Mouse (Mus musculus): ENCODE data around the gene Gm5089. TPM values are rescaled to one million over a fixed set of nuclear protein-coding genes. Genes with fewer than 3 reads are reported as not detected.

The Gm5089 gene
- polyA plus RNA-seq, 1 experiment from 2014 or later, result not detected

- Histone ChIP-seq H3K4me1 (replicated peaks) (no peaks in the 10 kb centered on the region), H3K36me3 (replicated peaks) (no peaks in the 10 kb centered on the region), H3K9ac (no peak overlapping the region), H3K27me3 (no peaks in the 10 kb centered on the region), H3K4me2 (no peak overlapping the region), H3K4me3 (replicated peaks) (no peak overlapping the region), H3K9me3 (replicated peaks) (no peaks in the 10 kb centered on the region), H3K27ac (replicated peaks) (no peak overlapping the region)
- no peak for ATAC-seq (ENCODE audit: insufficient read depth)
- WGBS (ENCODE audit: insufficient replicate concordance), result 69% methylated on average over 13 of the region's 13 CpGs
These were observed 61.1 kb downstream of the Gm5089 start for GRCm38 (mm10) chr14:122389684-122390370.

GRCm38 (mm10) chr14:122388431-122389031 lies 62.4 kb downstream of the Gm5089 start:
- no peak overlapping the region for H3K27ac ChIP-seq (replicated peaks)
- no peaks in the 10 kb centered on the region for H3K36me3 ChIP-seq (replicated peaks)
- no peak overlapping the region for H3K4me2 ChIP-seq
- no peaks in the 10 kb centered on the region for H3K4me1 ChIP-seq (replicated peaks)
- no peaks in the 10 kb centered on the region for H3K27me3 ChIP-seq
- no peak overlapping the region for H3K9ac ChIP-seq
- no peak for ATAC-seq (ENCODE audit: insufficient read depth)
- no peak overlapping the region for H3K4me3 ChIP-seq (replicated peaks)
- H3K9me3 ChIP-seq (replicated peaks), result no peaks in the 10 kb centered on the region
- 78% methylated on average over 19 of the region's 19 CpGs for WGBS (ENCODE audit: insufficient replicate concordance)

GRCm38 (mm10) chr14:122387781-122388180 lies 63.1 kb downstream of the Gm5089 start:
- H3K27me3 ChIP-seq, result no peaks in the 10 kb centered on the region
- no peak overlapping the region for H3K4me2 ChIP-seq
- 74% methylated on average over 5 of the region's 5 CpGs for WGBS (ENCODE audit: insufficient replicate concordance)
- no peak overlapping the region for H3K4me3 ChIP-seq (replicated peaks)
- no peak overlapping the region for H3K9ac ChIP-seq
- no peaks in the 10 kb centered on the region for H3K4me1 ChIP-seq (replicated peaks)
- H3K9me3 ChIP-seq (replicated peaks), result no peaks in the 10 kb centered on the region
- H3K36me3 ChIP-seq (replicated peaks), result no peaks in the 10 kb centered on the region
- ATAC-seq (ENCODE audit: insufficient read depth), result no peak
- H3K27ac ChIP-seq (replicated peaks), result no peak overlapping the region

- WGBS (ENCODE audit: insufficient replicate concordance), result 74% methylated on average over 17 of the region's 17 CpGs
- no peak overlapping the region for H3K27ac ChIP-seq (replicated peaks)
- H3K27me3 ChIP-seq, result no peaks in the 10 kb centered on the region
- no peaks in the 10 kb centered on the region for H3K36me3 ChIP-seq (replicated peaks)
- H3K4me2 ChIP-seq, result no peak overlapping the region
- no peaks in the 10 kb centered on the region for H3K9me3 ChIP-seq (replicated peaks)
- ATAC-seq (ENCODE audit: insufficient read depth), result no peak
- no peak overlapping the region for H3K9ac ChIP-seq
- no peak overlapping the region for H3K4me3 ChIP-seq (replicated peaks)
- no peaks in the 10 kb centered on the region for H3K4me1 ChIP-seq (replicated peaks)
These were observed 64.4 kb downstream of the Gm5089 start for GRCm38 (mm10) chr14:122386281-122387130.

GRCm38 (mm10) chr14:122385758-122386157 lies 65.2 kb downstream of the Gm5089 start:
- Histone ChIP-seq H3K4me3 (replicated peaks) (no peak overlapping the region), H3K9ac (no peak overlapping the region), H3K36me3 (replicated peaks) (no peaks in the 10 kb centered on the region), H3K9me3 (replicated peaks) (no peaks in the 10 kb centered on the region), H3K4me2 (no peak overlapping the region), H3K27ac (replicated peaks) (no peak overlapping the region), H3K27me3 (no peaks in the 10 kb centered on the region), H3K4me1 (replicated peaks) (no peaks in the 10 kb centered on the region)
- WGBS (ENCODE audit: insufficient replicate concordance), result 79% methylated on average over 5 of the region's 5 CpGs
- ATAC-seq (ENCODE audit: insufficient read depth), result no peak

GRCm38 (mm10) chr14:122385238-122385534 lies 65.7 kb downstream of the Gm5089 start:
- H3K4me2 ChIP-seq, result no peak overlapping the region
- H3K27me3 ChIP-seq, result no peaks in the 10 kb centered on the region
- H3K9ac ChIP-seq, result no peak overlapping the region
- H3K4me1 ChIP-seq (replicated peaks), result no peaks in the 10 kb centered on the region
- H3K4me3 ChIP-seq (replicated peaks), result no peak overlapping the region
- H3K36me3 ChIP-seq (replicated peaks), result no peaks in the 10 kb centered on the region
- WGBS (ENCODE audit: insufficient replicate concordance), result 76% methylated on average over 3 of the region's 3 CpGs
- H3K9me3 ChIP-seq (replicated peaks), result no peaks in the 10 kb centered on the region
- no peak overlapping the region for H3K27ac ChIP-seq (replicated peaks)
- no peak for ATAC-seq (ENCODE audit: insufficient read depth)

Other genes starting within 250 kb of the Gm5089 start
- not detected in 2 replicates for gene Zic5, start 14.6 kb upstream of the Gm5089 start, polyA plus RNA-seq (2015; fragmentation: Nextera tagmentation; extraction: Ambion mirVana)
- gene Zic2, start 24.3 kb upstream of the Gm5089 start, polyA plus RNA-seq (2015; fragmentation: Nextera tagmentation; extraction: Ambion mirVana), result not detected in 2 replicates
- not detected in 2 replicates for gene Gm10837, start 39.5 kb upstream of the Gm5089 start, polyA plus RNA-seq (2015; fragmentation: Nextera tagmentation; extraction: Ambion mirVana)
- gene Pcca, start 83.2 kb upstream of the Gm5089 start, polyA plus RNA-seq (2015; fragmentation: Nextera tagmentation; extraction: Ambion mirVana), result 13.7 and 15.8 TPM in 2 replicates